Mouse (Mus musculus) urinary bladder, postnatal 10 days (tissue): ENCODE data around the gene Tesk2.
"Not testable (repeated sequence)": the region's sequence is repeated elsewhere in the genome, so short reads cannot be mapped to it uniquely, and the experiment has no call there.

Experiments used
- DNase-seq: peaks from one replicate; pipeline ENCODE4 v3.0.0; 2022; ENCODE audit warnings: low spot score

Tesk2 gene

DNA sequence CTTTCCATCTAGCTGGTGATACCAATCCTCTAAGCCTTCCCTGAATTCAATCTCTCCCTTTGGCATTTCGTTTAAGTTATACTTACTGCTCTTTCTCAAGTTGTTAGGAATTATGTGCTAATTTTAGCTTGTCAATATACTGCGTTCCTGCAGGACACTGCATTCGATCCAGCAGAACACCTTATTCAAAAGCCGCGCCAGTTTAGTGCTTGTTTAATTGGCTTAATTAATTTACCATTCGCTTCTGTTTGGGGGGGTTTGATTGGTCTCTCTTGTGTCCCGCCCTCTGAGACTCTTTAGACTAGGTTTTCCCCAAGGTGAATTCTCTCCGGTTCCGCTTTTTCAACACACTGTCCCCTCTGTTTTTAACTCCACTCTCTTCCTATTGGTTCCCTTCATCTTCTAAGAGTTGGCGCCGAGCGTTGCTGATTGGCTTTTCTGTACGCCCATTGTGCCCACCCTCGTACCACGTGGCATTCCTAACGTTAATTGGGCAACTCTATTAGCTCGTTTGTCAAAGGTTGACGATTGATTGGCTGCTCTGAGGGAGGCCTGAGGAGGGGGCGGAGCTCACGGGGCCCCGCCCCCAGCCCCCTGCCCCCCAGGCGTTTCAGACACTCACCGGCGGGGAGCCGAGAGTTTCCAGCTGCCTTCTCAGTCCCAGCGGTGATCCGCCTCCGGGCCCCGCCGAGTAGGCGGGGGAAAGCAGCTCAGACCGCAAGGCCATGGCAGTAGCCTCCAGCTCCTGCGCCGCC lies at the start of gene Tesk2:
Tesk2 (plus strand) TSS at position 606 of the 755 bp plus-strand sequence.
- peak; percentile 61 for DNase-seq

DNA sequence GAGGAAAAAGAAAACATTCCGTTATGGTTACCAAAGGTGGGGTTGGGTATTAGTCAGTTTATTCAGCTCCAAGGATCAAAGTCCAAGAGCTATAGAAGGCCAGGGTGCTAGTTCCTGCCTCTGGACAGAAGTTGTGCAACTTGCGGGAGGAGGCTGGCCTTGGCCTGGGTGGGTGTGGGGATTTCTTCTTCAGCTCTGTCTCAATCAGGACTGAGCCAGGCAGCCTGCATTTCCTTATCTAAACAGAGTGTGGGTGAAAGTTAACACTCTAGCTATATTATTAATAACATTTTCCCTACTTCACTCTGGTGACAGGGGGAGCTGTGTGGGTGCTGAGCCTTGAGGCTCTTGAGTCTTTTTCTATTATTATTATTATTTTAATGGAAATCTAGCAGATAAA lies 48.0 kb upstream of the Tesk2 start:
- no peak for DNase-seq

DNA sequence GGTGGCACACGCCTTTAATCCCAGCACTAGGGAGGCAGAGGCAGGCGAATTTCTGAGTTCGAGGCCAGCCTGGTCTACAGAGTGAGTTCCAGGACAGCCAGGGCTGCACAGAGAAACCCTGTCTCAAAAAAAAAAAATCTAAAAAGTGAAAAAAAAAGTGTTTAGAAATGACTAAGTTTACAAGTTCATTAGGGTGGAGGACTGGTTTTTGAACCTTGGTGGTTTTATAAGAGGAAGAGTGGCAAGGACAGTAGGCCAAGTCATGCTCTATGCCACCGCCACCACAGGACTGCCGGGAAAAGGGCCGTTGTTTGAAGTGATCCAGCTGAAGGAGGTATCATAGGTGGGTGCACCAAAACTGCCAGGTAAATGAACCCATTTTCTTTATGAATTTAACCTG lies 46.0 kb upstream of the Tesk2 start:
- not testable (repeated sequence) for DNase-seq

DNA sequence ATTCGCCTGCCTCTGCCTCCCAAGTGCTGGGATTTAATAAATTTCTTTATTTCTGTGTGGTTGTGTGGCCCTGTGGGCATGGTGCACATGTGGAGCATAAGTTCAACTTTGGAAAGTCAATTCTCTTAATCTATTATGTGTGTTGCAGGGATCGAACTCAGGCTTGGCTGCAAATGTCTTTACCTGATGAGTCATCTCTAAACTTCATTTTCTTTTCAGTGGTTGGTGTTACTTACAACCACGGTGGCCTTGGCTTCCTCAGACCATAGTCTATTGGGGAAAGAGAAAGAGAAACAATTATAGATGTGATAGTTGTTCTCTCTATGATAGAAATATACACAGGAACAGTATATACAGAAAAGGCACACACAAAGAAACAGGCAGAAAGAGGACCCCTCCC lies 44.7 kb upstream of the Tesk2 start:
- no peak for DNase-seq

DNA sequence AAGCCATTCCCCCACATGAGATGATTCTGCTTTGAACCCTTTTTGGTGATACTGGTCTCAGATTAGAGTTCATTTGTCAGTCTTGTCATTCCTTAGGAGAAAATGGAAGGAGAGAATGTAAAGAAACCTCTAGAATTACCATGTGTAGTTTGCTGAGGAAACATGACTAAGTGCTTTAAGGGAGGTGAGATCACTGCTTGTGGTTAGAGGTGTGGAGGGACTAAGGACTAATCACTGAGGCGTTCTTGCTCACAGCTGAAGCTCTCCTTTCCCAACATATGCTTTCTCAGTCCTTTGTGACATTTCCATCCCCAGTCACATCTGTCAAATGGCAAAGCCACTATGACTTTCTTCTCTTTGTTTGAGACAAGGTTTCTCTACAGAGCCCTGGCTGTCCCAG lies 42.9 kb upstream of the Tesk2 start:
- no peak for DNase-seq

DNA sequence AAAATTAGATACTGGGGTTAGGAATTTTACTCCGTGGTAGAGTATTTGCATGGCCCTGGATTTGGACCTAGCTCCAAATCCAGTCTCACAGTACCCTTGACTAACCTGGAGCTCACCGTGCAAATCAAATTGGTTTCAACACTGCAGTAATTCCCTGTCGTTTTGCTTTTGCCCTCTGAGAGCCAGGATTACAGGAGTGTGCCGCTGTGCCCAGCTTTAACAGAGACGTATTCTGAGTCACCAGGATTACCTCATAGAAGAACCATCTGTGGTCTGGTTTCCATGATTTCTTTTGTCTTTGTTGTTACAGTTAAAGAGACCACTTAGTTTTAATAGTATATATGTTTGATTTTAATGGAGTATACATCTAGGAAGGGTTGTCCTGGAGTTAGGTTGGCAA lies 41.6 kb upstream of the Tesk2 start:
- DNase-seq = no peak

DNA sequence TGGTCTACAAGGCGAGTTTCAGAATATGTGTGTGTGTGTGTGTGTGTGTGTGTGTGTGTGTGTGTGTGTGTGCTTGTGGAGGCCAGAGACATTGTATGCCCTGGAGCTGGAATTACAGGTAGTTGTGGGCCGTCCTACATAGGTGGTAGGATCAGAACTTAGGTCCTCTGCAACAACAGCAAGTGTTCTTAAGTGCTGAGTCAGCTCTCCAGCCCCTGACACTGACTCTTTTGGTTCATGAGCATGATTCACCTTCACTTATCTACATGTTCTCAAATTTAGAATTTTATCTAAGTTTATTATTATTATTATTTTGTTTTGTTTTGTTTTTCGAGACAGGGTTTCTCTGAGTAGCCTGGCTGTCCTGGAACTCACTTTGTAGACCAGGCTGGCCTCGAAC lies 40.2 kb upstream of the Tesk2 start:
- not testable (repeated sequence) for DNase-seq

DNA sequence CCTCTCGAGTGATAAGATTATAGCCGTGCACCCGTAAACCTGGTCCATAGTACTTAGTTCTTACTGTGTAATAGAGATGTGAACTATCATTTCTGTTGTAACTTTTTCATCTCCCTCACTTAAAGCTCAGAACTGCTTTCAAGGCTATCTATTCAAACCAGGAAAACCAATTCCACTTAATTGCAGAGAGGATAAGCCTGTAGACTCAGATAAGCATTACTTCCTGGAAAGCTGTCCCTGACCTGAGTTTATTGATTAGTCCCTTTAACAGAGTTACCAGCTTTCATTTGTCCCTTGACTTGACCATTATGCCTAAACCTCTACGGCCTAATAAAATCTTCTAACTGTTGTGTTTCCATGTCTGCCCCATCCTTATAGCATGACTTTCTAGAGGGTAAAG lies 36.8 kb upstream of the Tesk2 start:
- DNase-seq = no peak

DNA sequence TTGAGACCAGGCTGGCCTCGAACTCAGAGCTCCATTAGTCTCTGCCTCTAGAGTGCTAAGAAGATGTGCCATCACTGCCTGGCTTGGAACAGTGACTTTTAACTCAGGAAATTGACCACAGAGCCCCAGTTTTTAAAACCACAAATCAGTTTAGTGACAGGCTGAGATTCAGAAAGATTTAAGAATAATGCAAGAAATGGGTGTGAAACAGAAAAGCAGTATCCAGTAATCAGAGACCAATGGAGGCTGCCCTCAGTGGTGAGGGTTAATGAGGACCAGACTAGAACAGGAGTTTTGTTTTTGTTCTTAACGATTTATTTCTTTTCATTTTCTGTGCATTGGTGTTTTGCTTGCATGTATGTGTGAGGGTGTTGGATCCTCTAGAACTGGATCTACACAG lies 36.1 kb upstream of the Tesk2 start:
- DNase-seq = no peak

DNA sequence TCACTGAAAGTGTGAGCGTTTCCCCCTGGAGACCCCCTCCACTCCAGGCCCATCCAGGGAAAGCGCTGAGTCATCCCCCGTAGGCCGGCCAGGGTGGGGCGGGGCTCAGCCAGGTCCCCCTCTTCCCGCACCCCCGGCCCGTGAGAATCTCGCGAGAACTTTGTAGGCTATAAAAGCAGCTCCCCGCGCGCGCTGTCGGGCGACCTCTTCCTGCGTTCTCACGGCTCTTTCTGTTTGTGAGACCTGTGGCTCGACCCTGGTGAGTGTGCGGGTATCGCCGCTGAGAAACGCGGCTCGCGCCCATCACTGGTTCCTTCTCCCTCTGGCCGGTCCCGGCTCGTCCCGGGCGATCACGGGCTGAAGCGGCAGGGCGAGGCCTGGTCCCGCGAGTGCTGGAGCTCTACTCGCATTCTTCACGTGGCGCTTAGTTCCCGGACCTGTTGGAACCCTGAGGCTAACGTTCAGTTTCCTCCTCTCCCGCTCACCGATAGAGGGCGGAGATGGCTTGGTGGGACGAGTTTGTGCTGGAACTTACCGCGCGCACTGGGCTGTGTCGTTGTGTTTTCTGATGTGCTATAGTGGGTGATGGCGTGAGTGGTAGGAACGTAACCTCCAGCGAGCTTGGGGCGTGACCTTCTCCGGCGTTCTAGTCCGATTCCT lies 35.2 kb upstream of the Tesk2 start, which contains the start of gene Prdx1:
Prdx1 (plus strand) TSS at position 143 of the 660 bp plus-strand sequence.
- peak; percentile 95 for DNase-seq

DNA sequence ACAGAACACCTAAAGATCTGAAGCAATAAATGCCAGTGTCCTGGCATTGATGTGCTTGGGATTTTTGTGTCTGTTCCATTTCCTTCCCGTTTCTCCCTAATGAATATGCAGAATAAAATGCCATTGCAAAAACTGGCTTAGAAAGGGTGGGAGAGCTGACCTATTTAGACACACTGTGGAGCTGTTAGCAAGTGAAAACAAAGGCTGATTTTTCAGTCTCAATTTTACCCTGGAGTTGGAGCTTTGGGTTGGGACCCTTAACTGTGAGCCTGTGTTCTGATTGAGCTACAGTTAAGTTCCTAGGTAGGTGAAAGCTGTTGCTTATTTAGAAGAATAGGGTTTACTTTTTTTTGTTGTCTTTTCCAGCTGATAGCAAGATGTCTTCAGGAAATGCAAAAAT lies 33.7 kb upstream of the Tesk2 start:
- DNase-seq = no peak

DNA sequence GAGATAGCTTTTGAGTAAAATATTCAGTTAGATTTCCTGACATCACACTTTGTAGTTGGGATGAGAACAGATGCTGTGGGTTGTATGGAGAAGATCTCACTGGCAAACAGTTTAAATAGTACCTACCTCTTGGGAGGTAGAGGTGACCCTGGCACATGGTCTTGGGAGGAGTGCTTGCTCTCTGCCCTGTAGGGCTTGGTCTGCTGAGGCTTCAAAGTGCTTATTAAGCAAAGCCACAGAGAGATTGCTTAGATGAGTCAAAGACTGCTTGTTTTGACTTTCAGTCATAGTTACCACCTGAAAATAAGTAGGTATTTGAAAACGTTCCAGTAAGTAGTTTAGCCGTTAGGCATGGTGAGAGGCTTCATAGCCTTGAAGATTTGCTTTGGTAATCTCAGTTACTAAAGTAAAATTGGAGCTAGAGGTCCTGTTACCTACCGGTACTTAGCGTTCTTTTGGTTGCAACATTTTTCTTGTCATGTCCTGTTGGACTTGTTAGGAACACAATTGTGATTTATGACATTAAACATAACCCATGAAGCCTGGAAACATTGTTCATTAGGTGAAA lies 31.4 kb upstream of the Tesk2 start:
- no peak for DNase-seq

DNA sequence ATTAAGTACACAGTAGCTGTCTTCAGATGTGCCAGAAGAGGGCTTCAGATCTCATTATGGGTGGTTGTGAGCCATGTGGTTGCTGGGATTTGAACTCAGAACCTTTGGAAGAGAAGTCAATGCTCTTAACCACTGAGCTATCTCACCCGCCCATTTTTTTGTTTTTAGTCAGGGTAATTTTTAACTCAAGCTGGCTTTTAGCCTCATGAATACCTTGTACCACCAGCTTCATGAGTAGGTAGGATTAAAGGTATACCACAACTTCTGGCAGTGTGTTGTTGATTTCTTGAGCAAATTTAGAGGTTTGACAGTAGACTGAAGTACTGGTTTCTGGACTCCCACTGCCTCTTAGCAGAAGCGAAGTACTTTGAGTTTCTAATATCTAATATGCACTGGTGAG lies 28.6 kb upstream of the Tesk2 start:
- no peak for DNase-seq

DNA sequence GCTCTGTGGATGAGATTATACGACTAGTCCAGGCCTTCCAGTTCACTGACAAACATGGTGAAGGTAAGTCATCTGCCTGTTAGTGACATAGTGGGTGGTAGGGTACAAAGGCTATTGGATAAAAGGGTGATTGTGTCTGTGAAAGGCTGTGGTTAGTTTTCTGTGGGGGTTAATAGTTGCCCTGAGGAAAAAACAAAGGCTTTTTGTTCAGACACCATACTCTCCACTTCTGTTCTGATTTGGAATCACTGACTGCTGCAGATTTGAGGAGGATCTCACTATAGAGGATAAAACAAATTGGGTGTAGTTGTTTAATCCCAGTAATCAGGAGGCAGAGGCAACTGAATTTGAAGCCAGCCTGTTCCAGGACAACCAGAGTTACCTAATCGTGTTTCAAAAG lies 27.0 kb upstream of the Tesk2 start:
- no peak for DNase-seq

DNA sequence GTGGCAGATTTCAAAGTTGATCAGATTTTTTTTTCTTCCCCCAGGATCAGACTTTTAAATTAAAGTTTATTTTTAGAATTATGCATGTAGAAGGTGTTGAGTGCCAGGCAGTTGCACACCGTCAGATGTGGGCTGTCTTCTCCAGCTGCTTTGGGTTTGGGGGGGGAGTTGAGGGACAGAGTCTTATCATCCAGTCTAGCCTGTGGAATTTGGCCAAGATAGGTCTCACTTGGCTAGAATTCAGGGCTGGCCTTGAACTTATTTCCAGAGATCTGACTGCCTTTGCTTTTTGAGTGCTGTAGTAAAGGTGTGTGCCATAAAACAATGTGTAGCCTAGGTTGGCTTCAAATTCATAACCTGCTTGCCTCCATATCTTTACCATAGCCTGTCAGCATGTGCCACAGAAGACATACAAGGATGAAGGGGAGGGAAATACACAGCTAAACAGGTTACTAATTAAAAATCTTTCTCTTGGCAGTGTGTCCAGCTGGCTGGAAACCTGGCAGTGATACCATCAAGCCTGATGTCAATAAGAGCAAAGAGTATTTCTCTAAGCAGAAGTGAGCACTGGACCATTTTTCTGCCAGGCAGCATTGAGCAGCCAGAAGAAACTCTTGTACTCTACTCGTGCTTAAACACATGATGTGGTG lies 21.9 kb upstream of the Tesk2 start:
- no peak for DNase-seq

DNA sequence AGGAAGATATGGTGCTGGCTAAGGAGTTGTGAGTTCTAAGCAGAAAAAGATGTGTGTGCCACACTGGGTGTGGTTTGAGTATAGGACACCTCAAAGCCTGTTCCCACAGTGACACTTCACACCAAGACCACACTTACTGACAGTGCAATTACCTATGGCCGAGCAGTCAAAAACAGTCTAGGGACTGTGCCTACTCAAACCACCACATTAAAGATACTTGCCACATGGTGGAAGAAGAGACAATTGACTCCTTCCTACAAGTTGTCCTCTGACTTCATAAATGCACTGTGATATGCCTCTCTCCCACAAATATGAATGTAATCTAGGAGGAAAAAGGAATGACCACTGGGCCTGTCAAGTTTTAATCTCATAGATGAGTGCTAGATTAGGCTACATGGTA lies 19.8 kb upstream of the Tesk2 start:
- DNase-seq = no peak

DNA sequence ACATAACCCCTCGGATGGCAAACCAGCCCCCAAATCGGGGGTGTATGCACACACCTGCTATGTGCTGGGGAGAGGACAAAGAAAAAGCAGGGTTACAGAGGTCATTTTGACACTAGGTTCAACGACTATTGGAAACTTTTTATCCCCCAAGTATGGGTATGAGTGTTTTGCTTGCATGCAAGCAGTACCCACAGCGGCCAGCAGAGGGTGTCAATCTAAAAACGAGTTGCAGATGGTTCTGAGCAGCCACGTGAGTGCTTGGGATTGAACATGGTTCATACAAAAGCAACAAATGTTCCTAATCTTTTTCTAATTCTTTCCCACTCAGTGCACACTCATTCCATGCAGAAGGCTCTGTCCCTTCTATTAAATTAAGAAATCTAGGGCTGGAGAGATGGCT lies 16.9 kb upstream of the Tesk2 start:
- peak; percentile 49 for DNase-seq

DNA sequence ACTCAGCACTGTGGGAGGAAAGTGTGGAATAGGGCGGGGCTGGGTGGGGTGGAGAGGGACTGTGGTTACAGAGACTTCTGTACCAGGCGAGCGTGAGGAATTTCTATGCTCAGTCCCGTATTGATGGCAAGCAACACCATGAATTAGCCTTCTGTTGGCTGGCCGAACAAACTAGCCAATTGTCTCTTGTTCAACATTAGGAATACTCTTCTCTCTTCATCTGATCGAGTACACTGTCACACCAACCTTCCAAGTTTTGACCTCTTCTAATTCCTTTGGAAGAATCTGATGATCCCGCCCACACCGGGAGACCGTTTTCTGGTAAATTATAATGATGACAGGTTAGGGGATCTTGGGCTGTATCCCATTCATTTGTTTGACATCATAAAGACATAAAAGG lies 13.1 kb upstream of the Tesk2 start:
- DNase-seq = no peak

DNA sequence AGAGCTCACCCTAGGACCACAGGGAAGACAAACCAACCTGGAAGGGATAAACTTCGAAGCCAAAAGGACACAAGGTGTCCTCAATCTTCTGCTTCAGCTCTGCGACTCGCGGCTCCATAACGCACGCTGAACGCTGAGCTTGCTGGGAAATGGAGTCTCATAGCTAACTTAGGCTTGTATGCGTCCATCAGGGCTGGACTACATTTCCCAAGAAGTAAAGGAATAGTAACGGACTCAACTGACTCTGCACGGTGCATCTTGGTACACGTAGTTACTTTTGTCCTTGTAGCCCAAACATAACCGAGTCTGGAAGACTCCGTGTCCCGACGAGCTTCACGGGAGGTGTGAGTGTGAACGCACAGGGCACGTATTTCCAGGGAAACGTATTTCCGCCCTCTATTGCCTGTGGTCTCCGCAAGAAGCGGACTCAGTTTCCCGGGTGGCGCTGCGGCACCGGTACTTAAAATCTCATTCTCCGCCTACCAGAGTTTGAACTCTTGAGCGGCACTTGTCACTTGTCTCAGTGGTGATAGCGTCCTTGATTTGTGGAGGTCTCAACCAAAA lies 12.5 kb upstream of the Tesk2 start, which contains the start of the genes Mmachc and Ccdc163:
Mmachc (minus strand) TSS at position 206 of the 564 bp plus-strand sequence.
Ccdc163 (plus strand) TSS at position 309 of the 564 bp plus-strand sequence.
- DNase-seq = peak; percentile 40

DNA sequence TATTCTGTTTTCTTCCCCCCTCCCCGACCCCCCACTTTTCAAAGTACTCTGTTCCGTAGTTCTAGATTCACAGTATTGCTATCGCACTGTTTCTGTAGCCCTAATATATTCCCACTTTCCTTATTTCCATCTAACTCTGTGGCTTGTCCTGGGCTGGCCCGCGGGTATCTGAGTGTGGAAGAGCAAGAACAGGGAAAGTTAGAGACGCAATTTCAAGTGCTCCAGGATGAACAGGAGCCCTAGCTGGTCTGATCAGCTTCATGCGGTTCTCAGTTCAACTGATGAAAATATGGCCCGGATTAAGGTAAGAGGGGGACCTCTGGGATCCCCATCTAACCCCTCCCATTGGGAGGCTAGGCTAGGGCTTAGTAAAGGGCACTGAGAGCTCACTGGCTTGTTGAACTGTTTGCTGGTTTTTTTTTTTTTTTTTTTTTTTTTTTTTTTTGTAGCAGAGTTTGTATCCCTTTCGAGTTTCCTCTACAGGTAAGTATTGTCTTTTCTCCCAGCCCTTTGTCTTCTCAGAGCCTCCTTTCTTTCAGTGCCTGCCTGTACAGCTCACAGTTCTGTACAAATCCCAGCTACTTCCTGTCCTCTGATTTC lies 11.9 kb upstream of the Tesk2 start:
- no peak for DNase-seq

DNA sequence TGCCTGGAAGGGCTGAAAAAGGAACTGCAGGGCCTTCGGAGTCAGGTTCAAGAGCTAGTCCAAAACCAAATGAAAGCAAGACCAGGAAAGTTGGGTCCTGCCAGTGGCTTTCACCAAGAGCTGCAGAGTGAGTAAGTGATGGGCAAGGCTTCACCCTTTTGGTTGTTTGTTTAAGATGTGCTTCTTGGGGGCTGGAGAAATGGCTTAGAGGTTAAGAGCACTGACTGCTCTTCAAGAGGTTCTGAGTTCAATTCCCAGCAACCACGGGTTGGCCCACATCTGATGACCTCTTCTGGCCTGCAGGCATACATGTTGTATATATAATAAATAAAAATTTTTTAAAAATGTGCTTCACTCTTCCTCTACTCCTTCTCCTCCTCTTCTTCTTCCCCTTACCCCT lies 10.6 kb upstream of the Tesk2 start:
- no peak for DNase-seq

DNA sequence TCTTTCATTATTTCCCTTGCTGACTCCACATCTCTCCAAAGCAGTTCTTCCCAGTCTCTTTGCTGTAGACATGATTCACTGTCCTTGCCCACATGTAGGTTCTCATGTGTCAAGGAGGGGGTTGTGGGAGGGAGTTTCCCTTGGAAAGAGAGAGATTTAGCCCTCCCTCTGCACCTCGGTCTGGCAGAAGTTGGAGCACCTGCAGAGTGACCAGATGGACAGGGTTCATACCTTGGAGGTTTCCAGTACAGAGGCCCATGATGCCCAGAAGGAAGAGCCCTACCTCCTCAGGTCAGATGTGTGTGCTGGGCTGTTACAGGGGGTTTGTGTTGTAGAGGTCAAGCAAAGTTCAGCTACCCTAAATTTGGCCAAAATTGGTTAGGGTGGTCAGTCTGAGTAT lies 8.2 kb upstream of the Tesk2 start:
- no peak for DNase-seq
